Mouse (Mus musculus) adrenal gland, adult 8-10 months (tissue): ENCODE measurements around the gene Bcas3. TPM values are rescaled to one million over a fixed set of nuclear protein-coding genes. Genes with fewer than 3 reads are reported as not detected.
A peak's percentile ranks its signal among the peaks of the same experiment; 100 is the strongest.

Source experiments
- DNase-seq: peaks from one replicate; pipeline ENCODE4 v3.0.0; 2022
- total RNA-seq, 4 experiments: library from RNA; stranded (reverse); gene quantifications; 2 replicates each; pipeline ENCODE4 v1.2.4; 2022

Bcas3 gene
- total RNA-seq, 4 experiments from 2014 or later = 47.5 to 76.4 (median 53.4) TPM

- peak; percentile 79 for DNase-seq
Observed at GRCm38 (mm10) chr11:85832231-85832924, 479.4 kb downstream of the Bcas3 start, which contains the start of gene Tbx2. TSS of gene Tbx2 (plus strand) at chr11:85832551.

- DNase-seq = no peak
Observed at GRCm38 (mm10) chr11:85833081-85833521, 480.1 kb downstream of the Bcas3 start.

GRCm38 (mm10) chr11:85833761-85834385 lies 480.9 kb downstream of the Bcas3 start:
- DNase-seq = no peak

GRCm38 (mm10) chr11:85834386-85834931 lies 481.5 kb downstream of the Bcas3 start:
- no peak for DNase-seq

GRCm38 (mm10) chr11:85835001-85835752 lies 482.2 kb downstream of the Bcas3 start:
- no peak for DNase-seq

GRCm38 (mm10) chr11:85835753-85836522 lies 483.0 kb downstream of the Bcas3 start:
- no peak for DNase-seq

- no peak for DNase-seq
Observed at GRCm38 (mm10) chr11:85836523-85837290, 483.7 kb downstream of the Bcas3 start.

GRCm38 (mm10) chr11:85837291-85837647 lies 484.3 kb downstream of the Bcas3 start:
- no peak for DNase-seq

- no peak for DNase-seq
Observed at GRCm38 (mm10) chr11:85837648-85838423, 484.9 kb downstream of the Bcas3 start.

- no peak for DNase-seq
Observed at GRCm38 (mm10) chr11:85838424-85839257, 485.7 kb downstream of the Bcas3 start.

GRCm38 (mm10) chr11:85839258-85840030 lies 486.5 kb downstream of the Bcas3 start:
- no peak for DNase-seq

- no peak for DNase-seq
Observed at GRCm38 (mm10) chr11:85840031-85840802, 487.2 kb downstream of the Bcas3 start.

- no peak for DNase-seq
Observed at GRCm38 (mm10) chr11:85840803-85841145, 487.8 kb downstream of the Bcas3 start.

- no peak for DNase-seq
Observed at GRCm38 (mm10) chr11:85841211-85841681, 488.3 kb downstream of the Bcas3 start.

GRCm38 (mm10) chr11:85841980-85842379 lies 489.0 kb downstream of the Bcas3 start:
- no peak for DNase-seq

- DNase-seq = no peak
Observed at GRCm38 (mm10) chr11:85842596-85843346, 489.8 kb downstream of the Bcas3 start.

GRCm38 (mm10) chr11:85843347-85843692 lies 490.4 kb downstream of the Bcas3 start:
- DNase-seq = peak; percentile 77
